Mouse (Mus musculus): ENCODE measurements around the gene Tgm2.

DNA sequence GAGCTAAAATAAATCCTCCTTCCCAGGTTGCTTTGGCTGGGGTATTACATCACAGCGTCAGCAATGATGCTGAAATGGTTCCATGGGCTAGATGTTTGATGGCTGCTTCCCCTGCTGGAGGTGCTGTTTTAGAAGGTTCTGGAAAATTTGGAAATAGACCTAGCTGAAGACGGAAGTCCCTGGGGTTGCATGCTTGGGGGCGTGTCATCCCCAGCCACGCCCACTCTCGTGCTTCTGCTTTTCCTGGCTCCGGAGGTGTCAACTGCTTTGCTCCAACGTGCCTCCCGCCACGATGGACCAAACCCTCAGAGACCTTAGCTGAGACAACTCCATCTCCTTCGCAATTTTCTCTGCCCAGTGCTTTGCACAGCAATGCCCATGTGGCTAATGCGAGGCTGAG is 43.2 kb upstream of the Tgm2 start:
- TF ChIP-seq CTCF (IDR thresholded peaks at IDR 0.05; ENCODE audit: low read depth) (no peak), EP300 (IDR thresholded peaks at IDR 0.05; ENCODE audit: low read depth) (no peak)

All from liver, embryonic 14.5 days (tissue).